Mouse (Mus musculus): ENCODE measurements at regions not wholly inside any gene's neighbourhood (a gene's known extent, or its start where the extent isn't known, plus 50 kb on each side); places are given as distances from the start of the nearest gene placed in this dataset.
A peak's percentile ranks its signal among the peaks of the same experiment; 100 is the strongest.

DNA sequence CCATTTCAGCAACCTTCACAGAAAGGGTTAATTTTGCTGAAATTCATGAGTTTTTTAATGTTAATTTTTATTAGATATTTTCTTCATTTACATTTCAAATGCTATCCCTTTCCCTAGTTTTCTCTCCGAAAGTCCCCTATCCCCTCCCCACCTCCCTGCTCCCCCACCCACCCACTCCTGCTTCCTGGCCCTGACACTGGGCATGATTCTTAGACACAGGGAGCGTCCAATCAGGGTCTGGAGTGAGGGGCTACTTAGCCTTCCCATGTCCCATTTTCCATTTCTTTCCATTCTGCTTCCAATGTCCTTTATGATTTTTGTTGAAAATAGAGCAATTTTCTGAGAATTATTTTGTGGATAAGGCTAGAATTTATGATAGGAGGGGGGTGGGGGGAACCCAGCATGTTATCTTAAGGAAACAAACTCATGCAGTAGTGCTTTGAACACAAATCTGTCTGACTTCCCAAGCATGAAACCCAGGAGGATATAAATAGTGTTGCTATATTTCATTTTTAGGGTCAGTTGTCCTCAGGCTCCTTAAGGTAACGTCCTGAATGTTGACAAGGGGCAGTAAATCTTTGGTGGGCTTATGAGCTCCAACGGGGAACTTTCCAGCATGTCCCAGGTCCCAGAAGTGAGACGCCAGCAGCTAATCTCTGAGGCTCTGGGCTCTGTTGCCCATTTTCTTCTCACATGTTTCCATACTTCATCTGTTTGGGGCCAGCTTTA is 254.0 kb downstream of the 4930544G11Rik start:
- H3K4me3 ChIP-seq (ENCODE audit: low read depth, low read length), result no peak overlapping the region
- 86% methylated on average over 5 of the region's 5 CpGs for whole genome bisulfite sequencing
- no peak overlapping the region for H3K27ac ChIP-seq (ENCODE audit: low read depth, low read length)
- ATAC-seq (ENCODE audit: low FRiP score) (no peak), DNase-seq (ENCODE audit: low spot score, missing footprints) (no peak)
- no peaks in the 10 kb centered on the region for H3K9me3 ChIP-seq (ENCODE audit: control insufficient read depth, low read length)
- H3K4me2 ChIP-seq, result no peak overlapping the region
- no peak overlapping the region for H3K9ac ChIP-seq (ENCODE audit: low read length)
- no peaks in the 10 kb centered on the region for H3K36me3 ChIP-seq (ENCODE audit: control insufficient read depth, insufficient read depth, low read length)
- no peaks in the 10 kb centered on the region for H3K27me3 ChIP-seq (ENCODE audit: control insufficient read depth, insufficient read depth, low read length)
- no peaks in the 10 kb centered on the region for H3K4me1 ChIP-seq (ENCODE audit: control insufficient read depth, insufficient read depth, low read length)

DNA sequence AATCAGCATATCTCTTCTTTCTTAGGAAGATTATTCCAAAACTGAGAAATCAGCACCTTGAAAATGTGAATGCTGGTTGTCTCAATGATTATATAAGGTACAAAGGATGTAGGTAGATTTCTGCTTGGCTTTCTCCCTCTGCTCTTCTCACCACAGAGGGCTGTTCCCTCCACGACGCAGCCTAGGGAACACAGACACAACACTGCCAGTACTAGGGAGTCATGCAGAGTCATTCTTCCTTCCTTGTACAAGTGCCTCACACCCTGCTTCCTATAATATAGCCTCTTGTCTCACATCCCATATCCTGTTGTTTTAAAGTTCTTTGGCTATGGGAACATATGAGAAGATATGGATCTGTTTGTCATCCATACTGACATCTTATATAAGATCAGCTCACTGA is 265.1 kb downstream of the 4930544G11Rik start:
- ATAC-seq (ENCODE audit: low FRiP score), result 0 out of 2 replicates have a peak, but pooled peaks have one; percentile 50
- Histone ChIP-seq H3K27me3 (ENCODE audit: control insufficient read depth, insufficient read depth, low read length) (no peaks in the 10 kb centered on the region), H3K4me2 (no peak overlapping the region), H3K4me1 (ENCODE audit: control insufficient read depth, insufficient read depth, low read length) (no peaks in the 10 kb centered on the region), H3K4me3 (ENCODE audit: low read depth, low read length) (no peak overlapping the region), H3K36me3 (ENCODE audit: control insufficient read depth, insufficient read depth, low read length) (no peaks in the 10 kb centered on the region), H3K27ac (ENCODE audit: low read depth, low read length) (no peak overlapping the region), H3K9ac (ENCODE audit: low read length) (no peak overlapping the region), H3K9me3 (ENCODE audit: control insufficient read depth, low read length) (no peaks in the 10 kb centered on the region)
- WGBS, result 47% methylated on average over 2 of the region's 2 CpGs
- peak; percentile 85 for DNase-seq (ENCODE audit: low spot score, missing footprints)

DNA sequence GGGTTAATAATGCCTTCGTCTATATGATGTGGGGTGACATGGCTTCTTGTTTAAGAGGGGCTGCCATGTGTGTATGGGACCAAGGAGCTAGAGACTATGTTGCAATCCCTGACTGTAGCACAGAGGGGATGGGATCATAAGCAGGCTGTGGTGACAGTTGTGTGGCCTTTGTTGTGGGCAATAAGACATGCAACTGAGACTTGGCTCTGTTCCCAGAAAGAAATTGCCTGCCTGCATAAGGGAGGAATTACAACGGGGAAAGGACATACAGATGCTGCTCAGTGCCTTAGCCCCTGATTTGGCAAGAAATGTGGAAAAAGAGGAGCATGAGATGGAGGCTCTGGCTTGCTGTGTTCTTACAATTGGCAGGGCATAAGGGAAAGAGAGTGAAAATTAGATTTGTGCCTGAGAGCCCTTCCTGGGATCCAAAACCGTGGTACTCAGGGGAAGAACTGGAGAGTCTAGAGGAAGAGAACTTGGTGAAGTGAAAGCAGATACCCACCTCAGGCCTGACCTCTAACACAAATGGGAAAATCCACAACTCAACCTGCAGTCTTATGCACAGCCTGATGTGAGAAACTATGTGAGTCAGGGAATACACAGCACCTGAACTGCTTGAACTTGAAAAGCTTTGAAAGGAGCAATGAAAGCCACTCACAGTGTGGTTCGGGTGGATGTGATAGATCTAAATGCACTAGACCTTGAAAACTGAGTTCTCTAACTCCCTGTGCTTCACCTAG is 271.9 kb downstream of the 4930544G11Rik start:
- Histone ChIP-seq H3K27me3 (ENCODE audit: control insufficient read depth, insufficient read depth, low read length) (no peaks in the 10 kb centered on the region), H3K4me3 (ENCODE audit: low read depth, low read length) (no peak overlapping the region), H3K4me1 (ENCODE audit: control insufficient read depth, insufficient read depth, low read length) (no peaks in the 10 kb centered on the region), H3K4me2 (no peak overlapping the region), H3K36me3 (ENCODE audit: control insufficient read depth, insufficient read depth, low read length) (no peaks in the 10 kb centered on the region), H3K27ac (ENCODE audit: low read depth, low read length) (no peak overlapping the region), H3K9me3 (ENCODE audit: control insufficient read depth, low read length) (no peaks in the 10 kb centered on the region), H3K9ac (ENCODE audit: low read length) (no peak overlapping the region)
- DNase-seq (ENCODE audit: low spot score, missing footprints) (no peak), ATAC-seq (ENCODE audit: low FRiP score) (no peak)
- WGBS, result 79% methylated on average over 4 of the region's 4 CpGs

DNA sequence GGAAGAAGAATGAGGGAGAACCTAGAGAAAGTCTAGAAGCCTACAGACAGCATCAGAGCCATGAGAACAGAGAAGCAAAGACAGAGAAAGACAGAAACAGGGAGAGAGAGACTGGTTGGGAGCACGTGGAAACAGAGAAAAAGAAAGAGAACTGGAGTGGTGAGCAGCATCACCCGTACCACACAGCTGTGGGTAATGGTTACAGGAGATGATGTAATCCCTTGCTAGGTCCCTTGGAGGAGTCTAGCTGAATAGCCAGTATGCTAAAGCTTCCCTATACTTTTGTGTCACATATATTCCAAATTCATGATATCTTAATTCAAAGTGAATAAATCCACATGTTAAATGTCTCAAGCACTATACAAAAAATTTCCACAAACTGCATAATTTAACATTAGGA is 284.0 kb downstream of the 4930544G11Rik start:
- no peak overlapping the region for H3K27ac ChIP-seq (ENCODE audit: low read depth, low read length)
- H3K27me3 ChIP-seq (ENCODE audit: control insufficient read depth, insufficient read depth, low read length), result no peaks in the 10 kb centered on the region
- no peaks in the 10 kb centered on the region for H3K9me3 ChIP-seq (ENCODE audit: control insufficient read depth, low read length)
- WGBS, result 74% methylated on average over 2 of the region's 2 CpGs
- H3K4me3 ChIP-seq (ENCODE audit: low read depth, low read length), result no peak overlapping the region
- H3K36me3 ChIP-seq (ENCODE audit: control insufficient read depth, insufficient read depth, low read length), result no peaks in the 10 kb centered on the region
- no peaks in the 10 kb centered on the region for H3K4me1 ChIP-seq (ENCODE audit: control insufficient read depth, insufficient read depth, low read length)
- ATAC-seq (ENCODE audit: low FRiP score), result no peak
- DNase-seq (ENCODE audit: low spot score, missing footprints), result no peak
- H3K9ac ChIP-seq (ENCODE audit: low read length), result no peak overlapping the region
- no peak overlapping the region for H3K4me2 ChIP-seq

DNA sequence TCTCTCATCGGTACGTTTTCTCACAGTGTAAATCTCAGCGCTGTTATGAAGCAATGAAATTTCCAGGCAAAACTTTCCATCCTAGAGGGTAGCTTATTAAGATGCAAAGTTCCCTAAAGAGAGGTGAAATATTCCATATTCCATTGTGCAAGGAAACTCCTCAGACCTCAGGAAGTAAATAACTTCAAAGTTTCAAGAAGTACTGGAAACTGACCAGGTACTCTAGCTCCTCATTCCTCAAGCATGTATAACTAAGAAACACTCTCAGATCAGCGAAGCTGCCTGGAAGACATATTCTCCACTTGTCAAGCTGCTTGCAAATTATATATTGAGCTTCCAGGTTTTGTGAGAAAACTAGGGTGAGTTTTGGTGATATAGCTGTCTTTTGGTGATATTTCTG is 279.8 kb upstream of the Mad2l1 start:
- ATAC-seq (ENCODE audit: low FRiP score) (no peak), DNase-seq (ENCODE audit: low spot score, missing footprints) (no peak)
- Histone ChIP-seq H3K9me3 (ENCODE audit: control insufficient read depth, low read length) (peaks cover 2% of the 10 kb centered on the region; the same call in 1 of the 2 replicates), H3K9ac (ENCODE audit: low read length) (no peak overlapping the region), H3K4me3 (ENCODE audit: low read depth, low read length) (no peak overlapping the region), H3K36me3 (ENCODE audit: control insufficient read depth, insufficient read depth, low read length) (no peaks in the 10 kb centered on the region), H3K27ac (ENCODE audit: low read depth, low read length) (no peak overlapping the region), H3K4me2 (no peak overlapping the region), H3K4me1 (ENCODE audit: control insufficient read depth, insufficient read depth, low read length) (no peaks in the 10 kb centered on the region), H3K27me3 (ENCODE audit: control insufficient read depth, insufficient read depth, low read length) (no peaks in the 10 kb centered on the region)
- 90% methylated on average over 4 of the region's 4 CpGs for WGBS

DNA sequence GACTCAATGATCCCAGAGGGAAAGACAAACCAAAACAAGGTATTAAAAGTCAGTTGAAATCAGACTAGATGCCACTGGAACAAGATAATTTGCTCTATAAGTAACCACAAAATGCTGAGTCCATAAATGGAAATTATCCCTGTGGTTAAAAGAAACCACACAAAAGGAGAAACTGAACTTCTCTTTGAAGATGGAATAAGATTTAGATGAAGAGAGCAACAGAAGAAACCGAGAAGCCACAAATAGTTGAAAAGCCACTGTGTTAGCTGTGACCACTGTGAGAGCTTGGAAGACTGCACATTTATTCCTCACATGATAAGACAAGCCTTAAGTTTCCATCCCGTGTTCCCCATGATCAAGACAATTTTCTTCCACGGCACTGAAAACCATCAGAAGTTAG is 271.8 kb upstream of the Mad2l1 start:
- 91% methylated on average over 3 of the region's 3 CpGs for WGBS
- H3K4me2 ChIP-seq, result no peak overlapping the region

DNA sequence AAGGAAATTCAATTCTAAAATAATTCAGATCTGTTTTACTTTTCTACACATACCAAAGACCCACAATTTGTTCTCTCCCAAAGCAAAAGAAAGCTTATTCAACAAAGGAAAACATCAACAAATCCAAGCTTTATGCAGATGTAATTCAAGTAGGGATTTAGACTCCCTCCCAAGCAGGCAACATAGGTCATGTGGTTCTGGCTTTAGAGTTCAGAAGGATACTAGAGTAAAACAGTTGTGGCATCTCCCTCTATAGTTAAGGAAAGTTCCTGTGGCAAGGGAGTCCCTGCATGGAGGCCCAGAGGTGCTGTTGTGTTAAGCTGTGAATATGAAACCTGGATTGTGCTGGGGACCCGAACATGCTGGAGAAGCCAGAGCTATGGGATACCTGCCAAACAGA is 271.3 kb upstream of the Mad2l1 start:
- no peak for ATAC-seq (ENCODE audit: low FRiP score)
- no peaks in the 10 kb centered on the region for H3K4me1 ChIP-seq (ENCODE audit: control insufficient read depth, insufficient read depth, low read length)

More for the DNA sequence above, 271.8 kb upstream of the Mad2l1 start:
- no peak overlapping the region for H3K9ac ChIP-seq (ENCODE audit: low read length)
- H3K4me3 ChIP-seq (ENCODE audit: low read depth, low read length), result no peak overlapping the region
- no peaks in the 10 kb centered on the region for H3K27me3 ChIP-seq (ENCODE audit: control insufficient read depth, insufficient read depth, low read length)
- no peak overlapping the region for H3K27ac ChIP-seq (ENCODE audit: low read depth, low read length)
- no peaks in the 10 kb centered on the region for H3K36me3 ChIP-seq (ENCODE audit: control insufficient read depth, insufficient read depth, low read length)
- H3K9me3 ChIP-seq (ENCODE audit: control insufficient read depth, low read length), result no peaks in the 10 kb centered on the region
- H3K4me1 ChIP-seq (ENCODE audit: control insufficient read depth, insufficient read depth, low read length), result no peaks in the 10 kb centered on the region
- DNase-seq (ENCODE audit: low spot score, missing footprints) (no peak), ATAC-seq (ENCODE audit: low FRiP score) (no peak)

DNA sequence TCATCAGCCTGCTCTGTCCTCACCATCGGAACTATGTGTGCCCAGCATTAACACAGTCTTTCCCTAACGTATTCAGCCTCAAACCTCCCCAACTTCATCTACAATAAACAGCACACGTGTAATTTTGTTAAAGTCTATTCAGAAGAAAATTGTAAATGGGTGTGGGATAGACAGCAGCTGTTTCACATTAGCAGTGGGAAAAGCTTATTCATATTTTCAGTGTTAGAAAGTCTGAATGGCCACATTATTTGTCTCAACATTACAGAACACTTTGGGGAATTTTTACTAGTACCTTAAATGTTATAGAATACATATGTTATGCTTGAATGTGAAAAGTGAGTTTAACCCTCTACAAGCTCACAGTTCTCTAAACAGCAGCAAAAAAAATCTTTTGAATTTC is 266.8 kb upstream of the Mad2l1 start:
- no peak overlapping the region for H3K4me2 ChIP-seq
- H3K9ac ChIP-seq (ENCODE audit: low read length), result no peak overlapping the region
- H3K27me3 ChIP-seq (ENCODE audit: control insufficient read depth, insufficient read depth, low read length), result no peaks in the 10 kb centered on the region
- WGBS, result 73% methylated on average over 3 of the region's 3 CpGs
- no peaks in the 10 kb centered on the region for H3K9me3 ChIP-seq (ENCODE audit: control insufficient read depth, low read length)
- no peak overlapping the region for H3K27ac ChIP-seq (ENCODE audit: low read depth, low read length)
- H3K4me3 ChIP-seq (ENCODE audit: low read depth, low read length), result no peak overlapping the region
- DNase-seq (ENCODE audit: low spot score, missing footprints) (no peak), ATAC-seq (ENCODE audit: low FRiP score) (no peak)
- H3K4me1 ChIP-seq (ENCODE audit: control insufficient read depth, insufficient read depth, low read length), result no peaks in the 10 kb centered on the region
- H3K36me3 ChIP-seq (ENCODE audit: control insufficient read depth, insufficient read depth, low read length), result no peaks in the 10 kb centered on the region

More for the DNA sequence above, 271.3 kb upstream of the Mad2l1 start:
- H3K36me3 ChIP-seq (ENCODE audit: control insufficient read depth, insufficient read depth, low read length), result no peaks in the 10 kb centered on the region
- no peaks in the 10 kb centered on the region for H3K27me3 ChIP-seq (ENCODE audit: control insufficient read depth, insufficient read depth, low read length)
- no peak for DNase-seq (ENCODE audit: low spot score, missing footprints)
- no peaks in the 10 kb centered on the region for H3K9me3 ChIP-seq (ENCODE audit: control insufficient read depth, low read length)
- no peak overlapping the region for H3K4me3 ChIP-seq (ENCODE audit: low read depth, low read length)
- H3K4me2 ChIP-seq, result no peak overlapping the region
- no peak overlapping the region for H3K9ac ChIP-seq (ENCODE audit: low read length)
- no peak overlapping the region for H3K27ac ChIP-seq (ENCODE audit: low read depth, low read length)
- WGBS, result 83% methylated on average over 1 of the region's 1 CpGs

DNA sequence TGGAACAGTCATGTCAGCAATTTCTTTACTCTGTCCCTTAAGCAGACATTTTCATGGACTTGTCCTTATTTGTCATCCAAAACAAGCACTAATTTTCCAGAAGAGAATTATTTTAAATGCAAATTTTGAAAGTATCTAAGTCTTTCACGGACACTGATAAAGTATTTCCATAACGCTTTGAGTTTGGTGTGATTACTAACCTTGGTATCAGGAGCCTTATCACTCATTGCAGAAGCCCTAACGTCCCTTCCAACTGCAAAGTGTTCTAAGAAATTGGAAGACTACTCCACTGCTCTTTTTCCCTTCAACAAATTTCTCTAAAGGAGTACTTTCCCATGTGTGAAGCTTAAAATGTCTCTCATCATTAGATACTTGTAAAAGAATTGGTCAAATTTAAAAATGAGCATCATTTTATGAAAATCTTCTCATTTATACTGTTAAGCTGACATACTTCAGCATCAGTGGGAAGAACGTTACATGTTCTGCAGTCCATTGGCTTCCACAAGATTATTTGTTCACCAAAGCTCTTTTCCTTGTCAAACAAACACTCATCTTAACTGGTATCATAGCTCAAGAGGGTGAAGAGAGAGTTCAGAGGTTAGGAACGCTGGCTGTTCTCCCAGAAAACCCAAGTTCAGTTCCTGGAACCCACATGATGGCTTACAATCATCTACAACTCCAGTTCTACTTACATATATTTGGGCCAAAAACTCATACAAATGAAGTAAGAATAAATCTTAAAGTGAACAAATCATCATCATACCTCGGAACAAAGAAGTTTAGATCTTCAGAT is 263.6 kb upstream of the Mad2l1 start:
- no peak overlapping the region for H3K27ac ChIP-seq (ENCODE audit: low read depth, low read length)
- no peaks in the 10 kb centered on the region for H3K27me3 ChIP-seq (ENCODE audit: control insufficient read depth, insufficient read depth, low read length)
- H3K9me3 ChIP-seq (ENCODE audit: control insufficient read depth, low read length), result no peaks in the 10 kb centered on the region
- DNase-seq (ENCODE audit: low spot score, missing footprints) (no peak), ATAC-seq (ENCODE audit: low FRiP score) (no peak)
- no peak overlapping the region for H3K9ac ChIP-seq (ENCODE audit: low read length)
- no peak overlapping the region for H3K4me2 ChIP-seq
- whole genome bisulfite sequencing, result 88% methylated on average over 6 of the region's 6 CpGs
- H3K4me1 ChIP-seq (ENCODE audit: control insufficient read depth, insufficient read depth, low read length), result no peaks in the 10 kb centered on the region
- H3K4me3 ChIP-seq (ENCODE audit: low read depth, low read length), result no peak overlapping the region
- H3K36me3 ChIP-seq (ENCODE audit: control insufficient read depth, insufficient read depth, low read length), result no peaks in the 10 kb centered on the region
